Mouse (Mus musculus) embryo, embryonic 11.5 days (tissue): ENCODE measurements at regions not wholly inside any gene's neighbourhood (a gene's known extent, or its start where the extent isn't known, plus 50 kb on each side); places are given as distances from the start of the nearest gene placed in this dataset.
A peak's percentile ranks its signal among the peaks of the same experiment; 100 is the strongest.
"Not testable (repeated sequence)": the region's sequence is repeated elsewhere in the genome, so short reads cannot be mapped to it uniquely, and the experiment has no call there.

ENCODE experiments used
- DNase-seq: peaks from one replicate; pipeline ENCODE4 v3.0.0-alpha.2; 2012; ENCODE audit warnings: low read depth, low spot score

- DNase-seq = no peak
These were observed 422.8 kb downstream of the Tcerg1l start for GRCm38 (mm10) chr7:137974705-137975104.

GRCm38 (mm10) chr7:137977527-137977926 is 420.0 kb downstream of the Tcerg1l start:
- no peak for DNase-seq

GRCm38 (mm10) chr7:137979361-137979760 is 418.2 kb downstream of the Tcerg1l start:
- DNase-seq = no peak

- no peak for DNase-seq
These were observed 391.7 kb downstream of the Tcerg1l start for GRCm38 (mm10) chr7:138005806-138006205.

- no peak for DNase-seq
These were observed 390.6 kb downstream of the Tcerg1l start for GRCm38 (mm10) chr7:138006971-138007370.

GRCm38 (mm10) chr7:138008601-138009000 is 388.9 kb downstream of the Tcerg1l start:
- no peak for DNase-seq

- DNase-seq = not testable (repeated sequence)
These were observed 373.5 kb downstream of the Tcerg1l start for GRCm38 (mm10) chr7:138024021-138024420.

- DNase-seq = no peak
These were observed 345.8 kb downstream of the Tcerg1l start for GRCm38 (mm10) chr7:138051696-138052095.

- DNase-seq = no peak
These were observed 342.8 kb downstream of the Tcerg1l start for GRCm38 (mm10) chr7:138054756-138055155.

- DNase-seq = peak; percentile 13
These were observed 336.4 kb downstream of the Tcerg1l start for GRCm38 (mm10) chr7:138061116-138061515.

GRCm38 (mm10) chr7:138066921-138067320 is 330.6 kb downstream of the Tcerg1l start:
- DNase-seq = no peak

- DNase-seq = no peak
These were observed 322.3 kb downstream of the Tcerg1l start for GRCm38 (mm10) chr7:138075231-138075630.

- DNase-seq = peak; percentile 93
These were observed 313.6 kb downstream of the Tcerg1l start for GRCm38 (mm10) chr7:138083980-138084379.

- DNase-seq = no peak
These were observed 289.9 kb downstream of the Tcerg1l start for GRCm38 (mm10) chr7:138107471-138108210.

GRCm38 (mm10) chr7:138121497-138121896 is 276.0 kb downstream of the Tcerg1l start:
- no peak for DNase-seq

GRCm38 (mm10) chr7:138129701-138130100 is 267.8 kb downstream of the Tcerg1l start:
- no peak for DNase-seq

- no peak for DNase-seq
These were observed 264.1 kb downstream of the Tcerg1l start for GRCm38 (mm10) chr7:138133427-138133826.

- DNase-seq = no peak
These were observed 259.6 kb downstream of the Tcerg1l start for GRCm38 (mm10) chr7:138137934-138138333.

- no peak for DNase-seq
These were observed 257.8 kb downstream of the Tcerg1l start for GRCm38 (mm10) chr7:138139766-138140165.

GRCm38 (mm10) chr7:138149496-138149895 is 248.0 kb downstream of the Tcerg1l start:
- no peak for DNase-seq

- DNase-seq = no peak
These were observed 243.9 kb downstream of the Tcerg1l start for GRCm38 (mm10) chr7:138153455-138154167.
